ENCODE assay signal across 1 mouse cellular context in genomic region chr4:129641756-129642155, GRCm38 (mm10).
TF ChIP-seq lines count a peak whose summit lies in the region.

No protein-coding gene starts in this region.

TF ChIP-seq in MEL, 35 proteins besides CTCF, POLR2A, EP300 and RAD21:
- TF ChIP-seq SMC3 (IDR thresholded peaks at IDR 0.05; ENCODE audit: low read depth, low read length) (no peak), ZKSCAN1 (IDR thresholded peaks at IDR 0.05; ENCODE audit: low read depth, low read length) (no peak), TAL1 (IDR thresholded peaks at IDR 0.05; ENCODE audit: low read length) (no peak), HCFC1 (IDR thresholded peaks at IDR 0.05; ENCODE audit: low read depth, low read length) (no peak), GABPA (IDR thresholded peaks at IDR 0.05; ENCODE audit: low read depth, low read length) (no peak), E2F4 (IDR thresholded peaks at IDR 0.05; ENCODE audit: borderline replicate concordance, low read depth, low read length) (no peak), MXI1 (IDR thresholded peaks at IDR 0.05; ENCODE audit: low read depth, low read length) (no peak)
